Mouse (Mus musculus) midbrain, embryonic 13.5 days (tissue): ENCODE measurements at regions not wholly inside any gene's neighbourhood (a gene's known extent, or its start where the extent isn't known, plus 50 kb on each side); places are given as distances from the start of the nearest gene placed in this dataset.
A peak's percentile ranks its signal among the peaks of the same experiment; 100 is the strongest.

Experiments
- ATAC-seq: fragments of 200-750 bp; cut with Nextera tagmentation; 2 replicates; pipeline ENCODE4 v1.8.0; 2017; ENCODE audit warnings: mild to moderate bottlenecking, moderate TSS enrichment, moderate library complexity
- H3K27ac ChIP-seq: fragments of 300-500 bp; sonication (generic); 2 replicates; pipeline ENCODE4 v1.5.1; 2015; ENCODE audit warnings: inconsistent platforms, mild to moderate bottlenecking, moderate library complexity
- H3K27me3 ChIP-seq: fragments of 300-500 bp; sonication (generic); 2 replicates; pipeline ENCODE4 v1.6.1; 2015; ENCODE audit warnings: mild to moderate bottlenecking, inconsistent platforms
- H3K36me3 ChIP-seq: fragments of 300-500 bp; sonication (generic); 2 replicates; pipeline ENCODE4 v1.6.1; 2015; ENCODE audit warnings: mild to moderate bottlenecking, inconsistent platforms
- H3K4me1 ChIP-seq: fragments of 300-500 bp; sonication (generic); replicated peaks from 2 replicates; pipeline ENCODE4 v1.6.1; 2015; ENCODE audit warnings: inconsistent platforms
- H3K4me2 ChIP-seq: fragments of 300-500 bp; sonication (generic); replicated peaks from 2 replicates; pipeline ENCODE4 v1.6.1; 2015; ENCODE audit warnings: moderate library complexity, mild to moderate bottlenecking, inconsistent platforms
- H3K4me3 ChIP-seq: fragments of 300-500 bp; sonication (generic); replicated peaks from 2 replicates; pipeline ENCODE4 v1.5.1; 2015; ENCODE audit warnings: mild to moderate bottlenecking, inconsistent platforms
- H3K9ac ChIP-seq: fragments of 300-500 bp; sonication (generic); replicated peaks from 2 replicates; pipeline ENCODE4 v1.6.1; 2015; ENCODE audit warnings: mild to moderate bottlenecking, inconsistent platforms
- H3K9me3 ChIP-seq: fragments of 300-500 bp; sonication (generic); 2 replicates; pipeline ENCODE4 v1.6.1; 2016; ENCODE audit warnings: mild to moderate bottlenecking, inconsistent platforms
- WGBS: fragments of 180-500 bp; shearing (Covaris S2); methylation state at CpG from one replicate; pipeline ENCODE4 v1.1.7; 2015; 5-methylcytosine and 5-hydroxymethylcytosine counted together

DNA sequence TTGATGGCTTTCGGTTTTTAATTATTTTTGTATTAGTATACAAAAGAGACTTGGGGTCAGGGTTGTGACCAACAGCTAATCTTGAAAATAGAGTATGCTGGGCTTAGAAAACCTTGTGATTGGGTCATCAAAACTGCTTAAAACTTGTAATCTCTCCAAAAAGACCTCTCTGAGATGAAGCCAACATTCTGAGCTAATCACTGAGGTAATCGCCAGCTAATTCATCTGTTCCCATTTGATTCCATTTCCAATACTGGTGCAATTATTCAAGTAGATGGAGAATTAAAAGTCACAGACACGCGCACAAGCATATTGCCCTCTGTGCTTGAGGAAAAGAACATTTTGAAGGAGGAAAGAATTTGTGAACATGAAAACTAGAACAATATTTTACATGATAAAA lies 459.9 kb downstream of the Nuf2 start:
- no peaks in the 10 kb centered on the region for H3K27me3 ChIP-seq
- H3K9me3 ChIP-seq = no peaks in the 10 kb centered on the region

DNA sequence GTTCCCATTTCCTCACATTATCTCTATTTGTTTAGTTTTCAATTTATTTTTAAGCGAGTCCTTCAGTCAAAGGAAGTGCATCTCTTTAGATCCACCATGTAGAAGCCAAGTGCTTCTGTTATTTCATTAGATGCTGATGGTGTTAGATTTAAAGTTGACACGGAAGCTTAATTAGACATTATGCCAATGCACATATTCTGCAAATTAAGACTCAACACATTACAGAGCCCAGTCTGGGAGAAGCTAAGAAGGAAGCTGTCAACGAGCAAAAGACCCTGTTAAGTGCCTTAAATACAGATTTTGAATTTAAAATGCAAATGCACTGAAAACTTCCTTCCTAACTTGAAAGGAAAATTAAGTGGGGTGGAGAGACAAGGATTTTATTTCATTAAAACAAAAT lies 461.6 kb downstream of the Nuf2 start:
- Histone ChIP-seq H3K4me1 (no peaks in the 10 kb centered on the region), H3K9me3 (no peaks in the 10 kb centered on the region), H3K27ac (no peak overlapping the region), H3K4me3 (no peak overlapping the region), H3K9ac (no peak overlapping the region), H3K27me3 (no peaks in the 10 kb centered on the region), H3K4me2 (no peak overlapping the region), H3K36me3 (no peaks in the 10 kb centered on the region)
- ATAC-seq = no peak
- WGBS = 80% methylated on average over 3 of the region's 3 CpGs

More for the DNA sequence above, 459.9 kb downstream of the Nuf2 start:
- H3K4me1 ChIP-seq = no peaks in the 10 kb centered on the region
- no peak overlapping the region for H3K27ac ChIP-seq
- H3K4me2 ChIP-seq = no peak overlapping the region
- H3K9ac ChIP-seq = no peak overlapping the region
- H3K4me3 ChIP-seq = no peak overlapping the region
- no peak for ATAC-seq
- 64% methylated on average over 4 of the region's 4 CpGs for WGBS
- H3K36me3 ChIP-seq = no peaks in the 10 kb centered on the region

GRCm38 (mm10) chr1:169066795-169067194 lies 464.5 kb downstream of the Nuf2 start:
- no peaks in the 10 kb centered on the region for H3K36me3 ChIP-seq
- no peak overlapping the region for H3K4me3 ChIP-seq
- H3K9ac ChIP-seq = no peak overlapping the region
- no peaks in the 10 kb centered on the region for H3K27me3 ChIP-seq
- no peak overlapping the region for H3K27ac ChIP-seq
- no peak for ATAC-seq
- H3K4me1 ChIP-seq = no peaks in the 10 kb centered on the region
- WGBS = 85% methylated on average over 4 of the region's 4 CpGs
- H3K9me3 ChIP-seq = no peaks in the 10 kb centered on the region
- H3K4me2 ChIP-seq = no peak overlapping the region

DNA sequence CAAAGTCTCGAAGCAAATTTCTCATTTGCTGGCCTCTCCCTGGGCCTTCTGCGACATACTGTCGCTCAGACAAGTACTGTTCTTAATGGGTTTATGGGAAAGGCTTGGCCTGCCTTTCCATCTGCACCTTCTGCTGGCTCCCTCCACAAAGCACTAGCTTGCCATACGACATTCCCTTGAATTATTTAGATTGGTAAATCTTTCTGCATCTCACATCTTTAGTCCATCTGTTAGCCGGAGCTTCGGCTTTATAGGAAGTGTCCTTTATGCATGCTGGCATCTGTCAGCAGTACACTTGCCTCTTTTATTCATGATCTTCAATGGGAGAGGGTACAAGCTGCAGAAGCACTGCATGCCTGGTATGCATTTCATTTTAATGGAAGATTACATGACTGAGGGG lies 470.6 kb downstream of the Nuf2 start:
- WGBS = 54% methylated on average over 6 of the region's 6 CpGs
- no peaks in the 10 kb centered on the region for H3K27me3 ChIP-seq

DNA sequence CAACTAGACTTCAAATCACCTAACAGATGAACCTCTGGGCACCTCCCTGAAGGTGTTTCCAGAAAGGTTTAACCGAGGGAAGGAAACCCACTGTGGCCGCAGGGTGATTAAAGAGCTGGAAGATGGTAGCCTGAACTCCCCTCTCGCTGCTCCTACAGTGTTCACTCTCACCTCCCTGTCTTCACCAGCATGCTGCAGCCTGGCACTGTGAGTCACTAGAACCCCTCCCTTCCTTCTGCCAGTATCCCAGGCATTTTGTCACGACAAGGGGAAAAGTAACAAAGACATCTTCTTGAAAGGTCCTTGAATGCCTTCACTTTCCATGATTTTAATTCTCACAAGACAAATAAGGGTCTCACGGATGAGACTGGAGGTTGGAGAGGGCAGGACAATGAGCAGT lies 471.1 kb downstream of the Nuf2 start:
- Histone ChIP-seq H3K4me2 (no peak overlapping the region), H3K9me3 (no peaks in the 10 kb centered on the region), H3K4me3 (no peak overlapping the region), H3K36me3 (no peaks in the 10 kb centered on the region), H3K27ac (peak overlapping the region; percentile 41; the same call in 1 of the 2 replicates), H3K27me3 (no peaks in the 10 kb centered on the region), H3K9ac (no peak overlapping the region), H3K4me1 (peaks cover 8% of the 10 kb centered on the region; the same call in 1 of the 2 replicates)
- no peak for ATAC-seq
- WGBS = 76% methylated on average over 5 of the region's 5 CpGs

More for the DNA sequence above, 470.6 kb downstream of the Nuf2 start:
- Histone ChIP-seq H3K4me1 (peaks cover 8% of the 10 kb centered on the region; the same call in 1 of the 2 replicates), H3K4me3 (no peak overlapping the region), H3K4me2 (no peak overlapping the region), H3K36me3 (no peaks in the 10 kb centered on the region), H3K9ac (no peak overlapping the region), H3K9me3 (no peaks in the 10 kb centered on the region), H3K27ac (peak overlapping the region; percentile 41; the same call in 1 of the 2 replicates)
- no peak for ATAC-seq

DNA sequence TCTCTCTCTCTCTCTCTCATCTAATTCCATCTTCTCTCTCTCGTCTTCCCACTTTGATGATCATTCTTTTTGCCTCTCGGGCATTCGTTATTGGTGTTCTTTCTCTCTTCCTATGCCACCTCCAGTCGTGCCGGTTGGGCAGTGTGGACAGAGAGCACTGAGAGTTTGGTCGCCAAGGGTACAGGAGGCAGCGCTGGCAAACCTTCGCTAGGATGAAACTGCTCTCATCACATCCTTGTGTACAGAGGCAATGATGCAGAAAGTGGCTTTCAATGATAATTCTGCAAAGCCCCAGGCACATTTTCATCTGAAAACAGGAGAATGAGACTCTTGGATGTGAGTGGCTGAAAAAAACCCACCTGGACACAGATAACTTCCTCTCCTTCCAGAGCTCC lies 479.4 kb downstream of the Nuf2 start:
- peak overlapping the region; percentile 36 for H3K4me2 ChIP-seq
- H3K36me3 ChIP-seq = no peaks in the 10 kb centered on the region
- H3K27me3 ChIP-seq = no peaks in the 10 kb centered on the region; the same call in 1 of the 2 replicates
- no peak overlapping the region for H3K9ac ChIP-seq
- peak; percentile 76 for ATAC-seq
- H3K4me1 ChIP-seq = peaks cover 12% of the 10 kb centered on the region
- no peaks in the 10 kb centered on the region for H3K9me3 ChIP-seq
- peak overlapping the region; percentile 11; the same call in 1 of the 2 replicates for H3K27ac ChIP-seq
- no peak overlapping the region for H3K4me3 ChIP-seq
- 41% methylated on average over 8 of the region's 8 CpGs for WGBS

- Histone ChIP-seq H3K27ac (no peak overlapping the region; the same call in 1 of the 2 replicates), H3K9ac (no peak overlapping the region), H3K4me3 (no peak overlapping the region), H3K27me3 (peaks cover 2% of the 10 kb centered on the region; the same call in 1 of the 2 replicates), H3K9me3 (no peaks in the 10 kb centered on the region), H3K4me2 (peak overlapping the region; percentile 36), H3K36me3 (no peaks in the 10 kb centered on the region), H3K4me1 (peaks cover 12% of the 10 kb centered on the region)
- ATAC-seq = peak; percentile 98
- WGBS = 15% methylated on average over 11 of the region's 11 CpGs
Measured at GRCm38 (mm10) chr1:169051085-169051862, 480.0 kb downstream of the Nuf2 start.

GRCm38 (mm10) chr1:169049846-169050245 lies 481.4 kb downstream of the Nuf2 start:
- Histone ChIP-seq H3K27ac (no peak overlapping the region), H3K4me2 (no peak overlapping the region), H3K27me3 (peaks cover 2% of the 10 kb centered on the region; the same call in 1 of the 2 replicates), H3K4me3 (no peak overlapping the region), H3K9ac (no peak overlapping the region), H3K4me1 (peaks cover 12% of the 10 kb centered on the region), H3K36me3 (no peaks in the 10 kb centered on the region), H3K9me3 (no peaks in the 10 kb centered on the region)
- 94% methylated on average over 2 of the region's 2 CpGs for WGBS
- no peak for ATAC-seq

- Histone ChIP-seq H3K4me1 (peaks cover 10% of the 10 kb centered on the region), H3K27ac (no peak overlapping the region), H3K27me3 (peaks cover 5% of the 10 kb centered on the region; the same call in 1 of the 2 replicates), H3K36me3 (no peaks in the 10 kb centered on the region), H3K9ac (no peak overlapping the region), H3K9me3 (no peaks in the 10 kb centered on the region), H3K4me3 (no peak overlapping the region), H3K4me2 (no peak overlapping the region)
- 70% methylated on average over 4 of the region's 4 CpGs for WGBS
- ATAC-seq = no peak
Measured at GRCm38 (mm10) chr1:169046791-169047525, 484.3 kb downstream of the Nuf2 start.

- no peak overlapping the region for H3K4me3 ChIP-seq
- H3K4me1 ChIP-seq = no peaks in the 10 kb centered on the region
- no peaks in the 10 kb centered on the region for H3K36me3 ChIP-seq
- H3K4me2 ChIP-seq = no peak overlapping the region
- H3K9ac ChIP-seq = no peak overlapping the region
- ATAC-seq = no peak
- 89% methylated on average over 1 of the region's 1 CpGs for WGBS
- H3K27me3 ChIP-seq = no peaks in the 10 kb centered on the region
- no peak overlapping the region for H3K27ac ChIP-seq
- no peaks in the 10 kb centered on the region for H3K9me3 ChIP-seq
Measured at GRCm38 (mm10) chr1:169033517-169033916, 497.7 kb downstream of the Nuf2 start.

- WGBS = 65% methylated on average over 8 of the region's 8 CpGs
- no peaks in the 10 kb centered on the region for H3K27me3 ChIP-seq
- H3K36me3 ChIP-seq = no peaks in the 10 kb centered on the region
- H3K4me2 ChIP-seq = no peak overlapping the region
- H3K27ac ChIP-seq = no peak overlapping the region
- H3K4me1 ChIP-seq = no peaks in the 10 kb centered on the region
- ATAC-seq = no peak
- no peaks in the 10 kb centered on the region for H3K9me3 ChIP-seq
- no peak overlapping the region for H3K9ac ChIP-seq
- H3K4me3 ChIP-seq = no peak overlapping the region
Measured at GRCm38 (mm10) chr1:169031849-169032542, 499.3 kb downstream of the Nuf2 start.

GRCm38 (mm10) chr1:169027706-169028105 lies 503.6 kb downstream of the Nuf2 start:
- Histone ChIP-seq H3K9ac (no peak overlapping the region), H3K4me2 (no peak overlapping the region), H3K4me1 (no peaks in the 10 kb centered on the region), H3K27ac (no peak overlapping the region), H3K36me3 (no peaks in the 10 kb centered on the region), H3K9me3 (no peaks in the 10 kb centered on the region), H3K27me3 (no peaks in the 10 kb centered on the region), H3K4me3 (no peak overlapping the region)
- 0 out of 2 replicates have a peak, but pooled peaks have one; percentile 43 for ATAC-seq
- WGBS = 37% methylated on average over 6 of the region's 6 CpGs
